Mouse (Mus musculus): ENCODE measurements around the gene Fbh1.

GRCm38 (mm10) chr2:11765694-11766093 lies 11.7 kb downstream of the Fbh1 start:
- TF ChIP-seq CTCF (IDR thresholded peaks at IDR 0.05; ENCODE audit: borderline replicate concordance, extremely low read depth, insufficient read depth, insufficient read length) (no peak), POLR2A (IDR thresholded peaks at IDR 0.05; ENCODE audit: borderline replicate concordance, extremely low read depth, insufficient read depth, insufficient read length, poor library complexity, severe bottlenecking) (no peak)
